Mouse (Mus musculus): ENCODE data around the gene Ctnnbl1. TPM values are rescaled to one million over a fixed set of nuclear protein-coding genes. Genes with fewer than 3 reads are reported as not detected.

Ctnnbl1 gene
- total RNA-seq, 2 experiments from 2014 or later: 27.1 to 29.6 TPM

GRCm38 (mm10) chr2:157790836-157791495 is 53.8 kb downstream of the Ctnnbl1 start:
- intact Hi-C loops (cut with DNase I): no loop called here
- no peak for DNase-seq (ENCODE audit: low spot score in 2 of 2)

DNA sequence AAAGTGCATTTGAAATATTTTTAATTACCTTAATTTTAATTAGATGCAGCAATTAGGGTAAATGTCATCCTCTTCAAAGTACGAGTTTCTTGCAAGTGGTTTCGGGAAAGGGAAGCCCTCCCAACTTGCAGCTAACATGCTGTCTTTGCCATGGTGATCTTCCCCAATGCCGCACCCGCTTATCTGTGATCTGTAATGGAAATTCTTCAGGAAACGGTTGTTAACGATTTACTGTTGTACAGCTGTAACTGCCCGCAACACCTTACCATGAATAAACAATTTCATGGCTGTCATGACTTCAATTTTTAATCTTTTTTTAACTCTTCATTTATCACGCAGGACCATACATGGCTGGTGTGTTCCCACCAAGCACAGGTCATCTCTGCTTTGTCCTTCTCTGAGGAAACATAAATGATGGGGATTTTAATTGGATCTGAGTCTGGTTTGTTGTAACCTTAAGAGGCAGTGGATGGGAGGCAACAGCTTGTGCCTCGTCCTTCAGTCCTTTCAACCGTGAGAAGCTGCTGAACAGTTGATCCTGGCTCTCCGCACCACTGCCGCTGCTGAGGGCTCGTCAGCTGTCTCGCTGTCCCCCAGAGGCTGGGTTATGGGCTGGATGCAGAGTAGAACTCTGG is 54.4 kb downstream of the Ctnnbl1 start:
- intact Hi-C loops (cut with DNase I): no loop called here
- DNase-seq (ENCODE audit: low spot score in 2 of 2): no peak

DNA sequence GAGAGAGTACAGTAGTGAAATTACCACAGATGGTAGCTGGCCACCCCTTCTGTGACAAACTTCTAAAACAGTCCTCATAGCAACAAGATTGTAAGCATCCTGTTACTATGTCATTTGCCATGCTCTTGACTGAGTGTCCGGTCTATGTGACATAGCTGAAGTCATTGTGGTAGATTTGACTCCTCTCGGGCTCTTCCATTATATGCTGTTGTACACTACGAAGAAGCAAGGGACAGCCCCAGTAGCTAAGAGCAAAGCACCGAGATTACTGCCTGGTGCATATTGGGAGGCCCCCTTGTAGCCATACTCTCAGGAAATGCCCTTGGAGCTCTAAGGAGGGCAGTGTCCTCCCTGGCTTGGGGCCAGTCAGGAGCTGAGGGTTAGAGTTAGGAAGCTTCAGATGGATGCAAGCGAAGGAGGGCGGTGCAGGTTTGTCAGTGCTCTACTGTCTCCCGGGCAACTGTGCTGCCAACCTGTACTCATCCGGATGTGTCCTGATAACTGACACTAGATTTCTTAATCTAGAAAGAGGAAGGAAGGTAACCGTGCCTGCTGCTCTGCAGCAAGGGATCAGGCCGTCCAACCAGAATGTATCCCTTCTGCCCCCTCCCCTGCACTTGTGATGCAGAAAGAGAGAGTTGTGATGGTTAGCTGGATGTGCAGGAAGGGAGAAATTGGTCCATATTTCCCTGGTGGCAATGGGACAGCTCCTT is 55.8 kb downstream of the Ctnnbl1 start:
- DNase-seq (ENCODE audit: low spot score in 2 of 2): no peak
- intact Hi-C loops (cut with DNase I): no loop called here

DNA sequence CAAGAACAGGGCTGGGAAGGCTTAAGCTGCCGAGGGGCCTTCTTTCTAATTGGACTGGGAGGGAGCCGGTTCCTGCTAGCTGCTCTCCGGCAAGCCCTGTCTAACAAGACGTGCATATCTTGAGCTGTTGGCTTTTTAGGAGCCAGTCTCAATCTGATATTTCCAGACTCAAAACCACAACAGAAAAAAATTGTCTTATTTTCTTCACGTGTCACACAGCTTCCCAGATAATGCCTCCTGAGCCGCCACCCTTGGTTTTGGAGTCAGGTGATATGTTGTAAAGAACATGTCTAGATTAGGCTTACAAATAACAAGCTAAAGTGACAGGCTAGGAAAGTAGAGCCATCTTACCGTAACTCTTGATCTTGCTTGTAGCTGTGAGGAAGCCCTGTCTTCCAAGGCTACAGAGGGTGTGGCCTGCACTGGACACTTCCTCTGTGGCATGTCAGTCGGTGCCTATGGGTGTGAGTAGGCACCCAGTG is 56.7 kb downstream of the Ctnnbl1 start:
- intact Hi-C loops (cut with DNase I): no loop called here
- no peak for DNase-seq (ENCODE audit: low spot score in 2 of 2)

GRCm38 (mm10) chr2:157795627-157796423 is 58.6 kb downstream of the Ctnnbl1 start:
- DNase-seq (ENCODE audit: low spot score in 2 of 2): no peak
- intact Hi-C loops (cut with DNase I): no loop called here

DNA sequence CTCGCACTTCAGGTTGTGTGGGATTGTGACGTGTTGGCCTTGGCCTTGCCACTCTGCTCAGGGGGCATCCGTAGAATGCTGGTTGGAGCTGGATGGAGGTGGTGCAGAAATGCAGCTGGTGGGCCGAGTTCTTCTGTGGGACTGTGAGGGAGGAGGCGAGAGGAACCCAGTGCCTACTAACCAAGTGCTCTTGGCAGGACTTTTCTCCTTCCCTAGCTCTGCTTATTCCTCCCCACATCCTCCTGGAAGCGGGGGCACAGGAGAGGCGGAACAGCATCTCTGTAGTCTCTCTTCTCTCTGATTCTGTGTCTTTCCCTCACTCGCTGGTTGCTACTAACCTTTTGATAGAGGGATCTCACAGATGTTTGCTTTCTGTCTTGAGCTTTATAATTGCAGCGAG is 62.3 kb downstream of the Ctnnbl1 start:
- DNase-seq (ENCODE audit: low spot score in 2 of 2): no peak
- intact Hi-C loops (cut with DNase I): no loop called here

GRCm38 (mm10) chr2:157800288-157800687 is 63.1 kb downstream of the Ctnnbl1 start:
- no peak for DNase-seq (ENCODE audit: low spot score in 2 of 2)
- intact Hi-C loops (cut with DNase I): loop anchor here (5.0 kb wide), 2 partner anchors 53 to 117 kb away; no protein-coding TSS in a partner anchor

DNA sequence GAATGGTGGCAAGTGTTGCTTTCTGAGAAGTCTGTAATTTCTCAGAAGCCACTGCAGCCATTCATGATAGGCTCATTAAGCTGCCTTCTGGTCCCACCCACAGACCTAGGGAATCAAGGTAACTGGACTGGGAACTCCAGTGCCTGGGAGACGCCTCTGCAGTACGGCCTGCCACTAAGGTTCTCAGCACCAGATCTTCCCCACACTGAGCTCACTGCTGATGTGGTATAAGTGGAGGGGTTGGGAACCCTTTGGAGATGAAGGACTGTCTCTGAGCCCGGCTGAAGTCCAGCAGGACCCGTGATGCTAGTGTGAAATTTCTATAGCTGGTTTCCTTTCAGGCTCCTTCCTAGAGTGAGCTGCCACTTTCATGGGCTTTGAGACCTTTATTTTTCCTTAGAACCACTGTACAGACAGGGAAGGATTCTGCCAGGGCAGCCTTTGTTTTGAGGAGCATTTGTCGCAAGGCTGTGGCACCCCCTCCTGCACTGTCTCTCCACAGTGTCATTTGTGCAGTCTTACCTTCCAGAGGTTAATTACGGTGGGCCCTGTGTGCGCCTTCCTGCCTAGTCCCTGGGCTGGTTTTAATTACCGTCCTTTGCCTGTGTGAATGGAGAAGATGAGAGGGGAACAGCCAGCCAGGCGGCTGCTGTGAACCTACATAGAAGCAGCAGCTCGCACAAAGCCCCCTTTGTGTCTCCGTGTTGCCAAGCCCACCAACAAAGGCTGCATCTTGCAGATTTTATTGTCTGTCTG is 63.7 kb downstream of the Ctnnbl1 start:
- intact Hi-C loops (cut with DNase I): loop anchor here (5.0 kb wide), 2 partner anchors 54 to 116 kb away; no protein-coding TSS in a partner anchor
- no peak for DNase-seq (ENCODE audit: low spot score in 2 of 2)

GRCm38 (mm10) chr2:157801505-157802357 is 64.5 kb downstream of the Ctnnbl1 start:
- intact Hi-C loops (cut with DNase I): loop anchor here (5.0 kb wide), 2 partner anchors 54 to 116 kb away; no protein-coding TSS in a partner anchor

DNA sequence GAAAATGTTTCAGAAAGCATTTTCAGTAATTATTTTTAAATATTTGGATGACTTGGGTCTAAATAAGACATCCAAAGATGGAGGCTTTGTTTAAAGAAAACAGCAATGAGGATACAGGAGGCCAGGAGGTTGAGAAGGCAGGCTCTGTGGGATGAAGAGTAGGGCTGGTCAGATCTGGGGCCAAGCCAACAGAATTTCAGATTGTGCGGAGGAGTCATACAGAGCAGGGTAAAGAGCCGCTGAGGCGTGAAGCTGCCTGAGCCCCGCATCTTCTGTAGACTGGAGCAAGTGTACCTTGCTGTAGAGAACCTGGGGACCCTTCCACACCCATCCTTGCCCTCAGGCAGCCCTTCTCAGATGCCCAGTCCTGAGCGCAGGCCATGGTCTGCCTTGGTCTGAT is 65.5 kb downstream of the Ctnnbl1 start:
- DNase-seq (ENCODE audit: low spot score in 2 of 2): no peak
- intact Hi-C loops (cut with DNase I): loop anchor here (5.0 kb wide), 2 partner anchors 55 to 115 kb away; no protein-coding TSS in a partner anchor

More at GRCm38 (mm10) chr2:157801505-157802357, 64.5 kb downstream of the Ctnnbl1 start:
- DNase-seq (ENCODE audit: low spot score in 2 of 2): no peak

DNA sequence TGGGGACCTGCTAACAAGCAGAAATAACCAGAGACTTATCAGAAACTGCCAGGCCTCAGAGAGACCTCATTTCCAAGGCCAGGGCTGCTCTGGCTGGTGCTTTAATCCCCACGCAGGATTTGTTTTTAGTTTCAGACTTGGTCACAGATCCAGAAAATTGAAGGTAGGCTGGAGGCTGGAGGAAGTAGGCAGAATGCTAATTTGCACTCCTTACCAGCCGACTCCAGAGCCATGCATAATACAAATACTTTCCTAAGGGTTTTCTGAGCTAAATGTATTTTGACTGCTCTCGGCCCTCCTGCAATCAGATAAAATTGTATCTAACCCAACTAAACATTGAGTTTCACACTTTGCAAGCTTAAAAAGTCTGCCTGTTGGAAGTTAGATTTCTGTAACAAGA is 67.2 kb downstream of the Ctnnbl1 start:
- intact Hi-C loops (cut with DNase I): loop anchor here (2.0 to 5.0 kb wide), 3 partner anchors 28 to 113 kb away; no protein-coding TSS in a partner anchor
- no peak for DNase-seq (ENCODE audit: low spot score in 2 of 2)

- intact Hi-C loops (cut with DNase I): loop anchor here (2.0 to 5.0 kb wide), 2 partner anchors 28 to 42 kb away; no protein-coding TSS in a partner anchor
- DNase-seq (ENCODE audit: low spot score in 2 of 2): no peak
Measured at GRCm38 (mm10) chr2:157805091-157805490, 67.9 kb downstream of the Ctnnbl1 start.

DNA sequence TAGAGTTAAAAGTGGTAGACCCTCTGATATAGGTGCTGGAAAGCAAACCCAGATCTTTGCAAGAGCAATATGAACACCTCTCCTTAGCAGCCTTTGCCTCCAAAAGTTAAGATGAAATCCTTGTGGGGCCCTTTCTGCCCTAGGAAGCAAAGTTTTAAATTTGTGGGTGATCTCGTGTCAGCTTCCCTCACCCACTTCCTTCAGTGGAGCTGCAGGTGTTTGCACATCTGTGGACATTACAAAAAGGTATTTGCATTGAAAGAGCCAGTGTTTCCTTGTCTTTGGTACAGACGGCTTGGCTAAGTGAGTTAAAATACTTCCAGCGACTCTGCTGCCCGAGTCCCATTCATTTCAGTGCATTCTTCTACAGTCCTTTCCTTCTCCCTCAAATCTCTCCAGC is 69.9 kb downstream of the Ctnnbl1 start:
- intact Hi-C loops (cut with DNase I): loop anchor here (5.0 kb wide), 1 partner anchor 40 kb away; no protein-coding TSS in a partner anchor
- DNase-seq (ENCODE audit: low spot score in 2 of 2): no peak

DNA sequence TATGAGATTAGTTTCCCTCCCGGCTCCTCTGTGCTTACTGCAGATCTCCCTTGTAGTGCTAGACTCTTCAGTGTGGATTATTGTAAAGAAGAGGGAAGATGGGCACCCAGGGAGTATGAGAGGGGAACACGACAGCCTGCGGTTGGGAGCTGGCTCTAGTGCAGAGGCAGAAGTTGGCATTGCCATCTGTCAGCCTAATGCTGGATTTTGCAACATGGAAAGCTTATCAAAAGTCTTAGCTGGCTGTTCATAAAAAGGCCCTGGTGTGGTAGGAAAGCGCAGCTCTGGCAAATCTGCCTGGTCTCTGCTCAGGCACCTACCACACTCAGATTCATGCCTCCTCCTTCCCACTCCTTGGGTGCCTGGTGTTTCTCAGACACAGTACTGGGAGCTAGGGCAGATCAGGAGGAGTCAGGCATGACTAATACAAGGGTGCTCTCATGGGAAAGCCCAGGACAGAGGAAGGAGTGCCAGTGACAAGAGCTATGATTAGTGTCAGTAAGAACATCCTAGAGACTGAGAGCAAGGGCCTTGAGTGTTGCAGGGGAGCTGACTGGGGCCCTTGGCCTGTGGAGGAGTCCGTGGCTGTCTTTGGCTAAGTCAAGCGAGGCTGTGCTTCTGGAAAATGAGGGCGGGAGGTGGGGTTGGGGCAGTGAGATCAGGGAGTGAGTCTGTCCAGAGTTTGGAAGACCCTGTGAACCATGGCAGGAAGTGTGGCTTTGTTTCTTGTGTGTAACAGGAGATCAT is 70.6 kb downstream of the Ctnnbl1 start:
- peak in 1 of 2 experiments; percentile 41 for DNase-seq (ENCODE audit: low spot score in 2 of 2)
- intact Hi-C loops (cut with DNase I): loop anchor here (5.0 kb wide), 1 partner anchor 40 kb away; no protein-coding TSS in a partner anchor

DNA sequence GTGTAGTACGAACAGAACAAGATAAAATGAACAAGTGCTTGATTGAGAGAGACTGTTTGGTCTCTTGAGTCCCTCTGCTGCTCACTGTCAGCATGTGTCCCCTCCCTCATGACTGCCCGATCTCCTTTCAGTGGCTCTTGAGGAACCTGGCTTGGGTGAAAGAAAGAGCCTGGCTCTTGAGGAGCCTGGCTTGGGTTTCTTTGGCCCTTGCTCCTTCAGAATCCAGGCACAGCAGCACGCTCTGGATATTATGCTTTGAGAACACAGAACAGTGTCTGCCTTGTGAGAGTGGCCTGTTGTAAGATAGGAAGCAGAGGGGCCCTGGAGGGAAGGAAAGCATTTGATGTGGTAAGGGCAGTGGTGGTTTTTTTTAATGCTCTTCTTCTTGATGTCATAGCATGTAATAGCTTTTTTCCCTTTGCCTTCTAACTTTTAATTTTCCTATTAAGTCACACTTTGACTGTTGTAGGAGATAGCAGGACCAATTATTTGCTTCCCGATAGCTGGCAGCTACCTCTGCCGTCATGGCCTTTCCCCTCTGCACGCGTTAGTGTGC is 71.2 kb downstream of the Ctnnbl1 start:
- DNase-seq (ENCODE audit: low spot score in 2 of 2): no peak
- intact Hi-C loops (cut with DNase I): loop anchor here (5.0 kb wide), 1 partner anchor 39 kb away; no protein-coding TSS in a partner anchor

DNA sequence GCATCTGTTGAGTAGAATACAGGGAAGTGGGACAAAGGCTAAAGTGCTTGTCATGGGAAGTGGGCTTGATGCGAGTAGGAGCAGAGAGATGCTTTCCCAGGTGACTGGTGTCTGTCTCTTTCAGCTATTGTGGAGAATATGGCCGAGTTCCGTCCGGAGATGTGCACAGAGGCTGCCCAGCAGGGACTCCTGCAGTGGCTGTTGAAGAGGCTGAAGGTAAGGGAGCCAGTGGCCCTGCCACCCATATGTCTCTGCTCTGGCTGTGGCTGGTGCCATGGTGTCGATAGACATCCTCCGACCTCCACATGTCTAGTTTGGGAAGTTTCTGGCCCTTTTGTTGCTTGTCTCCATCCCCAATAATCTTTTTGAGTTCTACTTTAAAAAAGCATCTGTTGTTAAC is 72.1 kb downstream of the Ctnnbl1 start:
- intact Hi-C loops (cut with DNase I): loop anchor here (5.0 kb wide), 1 partner anchor 38 kb away; no protein-coding TSS in a partner anchor
- DNase-seq (ENCODE audit: low spot score in 2 of 2): no peak

DNA sequence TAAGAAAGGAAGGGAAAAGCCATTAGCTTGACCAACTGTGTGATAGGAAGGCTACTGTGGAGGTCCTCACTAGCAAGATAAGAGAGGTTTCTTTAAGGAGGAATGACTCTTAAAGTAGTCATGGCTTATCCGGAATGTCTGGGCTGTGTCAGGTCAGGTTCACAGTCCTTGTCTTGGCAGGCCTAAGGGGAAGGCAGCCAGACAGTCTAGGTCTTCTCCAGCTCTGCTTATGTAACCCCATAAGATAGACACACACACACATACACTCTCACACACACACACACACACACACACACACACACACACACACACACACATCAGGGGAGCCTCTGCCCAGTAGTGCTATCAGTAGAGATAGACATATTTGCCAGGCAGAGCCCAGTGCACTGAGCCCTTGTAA is 73.5 kb downstream of the Ctnnbl1 start:
- intact Hi-C loops (cut with DNase I): no loop called here
- no peak for DNase-seq (ENCODE audit: low spot score in 2 of 2)

All from left cerebral cortex, postnatal 36 days (tissue).